Mouse (Mus musculus) G1E (cell line): ENCODE measurements around the gene Ccdc50. TPM values are rescaled to one million over a fixed set of nuclear protein-coding genes. Genes with fewer than 3 reads are reported as not detected.

Source experiments
- ATAC-seq: 2 replicates; pipeline ENCODE4 v1.8.0; 2016; ENCODE audit warnings: mild to moderate bottlenecking; ENCODE audit not compliant: insufficient number of reproducible peaks, poor library complexity, low FRiP score, severe bottlenecking; ENCODE audit errors: extremely low read depth
- DNase-seq: peaks from one replicate; pipeline ENCODE4 v3.0.0; 2012; ENCODE audit warnings: low spot score
- H3K27me3 ChIP-seq: 2 replicates; pipeline ENCODE4 v1.6.1; 2012; ENCODE audit warnings: mild to moderate bottlenecking, low read length, inconsistent platforms; ENCODE audit not compliant: insufficient read depth
- H3K36me3 ChIP-seq: replicated peaks from 2 replicates; pipeline ENCODE3; 2012; ENCODE audit warnings: mild to moderate bottlenecking, inconsistent platforms
- H3K4me1 ChIP-seq: 2 replicates; pipeline ENCODE4 v1.6.1; 2012; ENCODE audit warnings: low read depth, low read length, inconsistent platforms, mixed read lengths; ENCODE audit not compliant: insufficient read depth
- H3K4me3 ChIP-seq: 2 replicates; pipeline ENCODE4 v1.5.1; 2012; ENCODE audit warnings: low read depth, mild to moderate bottlenecking, inconsistent platforms, low read length, moderate library complexity, mixed read lengths
- H3K9me3 ChIP-seq: replicated peaks from 2 replicates; pipeline ENCODE4 v1.6.1; 2012; ENCODE audit warnings: inconsistent platforms
- CTCF ChIP-seq: IDR thresholded peaks from 2 replicates; pipeline ENCODE4 v1.5.1; 2012; ENCODE audit warnings: low read depth, low read length, inconsistent platforms, mixed read lengths
- GATA1 ChIP-seq: IDR thresholded peaks from 2 replicates; pipeline ENCODE4 v1.6.1; 2012; ENCODE audit warnings: borderline replicate concordance, low read length, inconsistent platforms, mixed read lengths
- GATA2 ChIP-seq: IDR thresholded peaks from 2 replicates; pipeline ENCODE4 v1.6.1; 2012; ENCODE audit warnings: low read depth, low read length, inconsistent platforms, borderline replicate concordance
- POLR2AphosphoS5 ChIP-seq: IDR thresholded peaks from 2 replicates; pipeline ENCODE4 v1.6.1; 2012; ENCODE audit warnings: low read depth, low read length, inconsistent platforms; ENCODE audit not compliant: insufficient replicate concordance
- TAL1 ChIP-seq: conservative IDR thresholded peaks from 2 replicates; pipeline ENCODE4 v1.6.1; 2012; ENCODE audit warnings: low read depth, low read length, inconsistent platforms, mixed read lengths
- polyA plus RNA-seq: library from polyadenylated mRNA; stranded (reverse); fragments of >175 nt; gene quantifications from 2 replicates; pipeline ENCODE4 v1.2.3, GENCODE M21; 2012
- total RNA-seq, 2 experiments: library from RNA; stranded (forward) in 1 of 2; stranded (reverse) in 1 of 2; fragments of 200-1000 nt in 1 of 2; fragments of >200 nt in 1 of 2; fragmentation: Nextera tagmentation in 1 of 2; gene quantifications; 2 replicates each; pipeline ENCODE4 v1.2.3; 2014 to 2017

Gene Ccdc50
- total and polyA plus RNA-seq, 3 experiments: 30.6 to 138 (median 105) TPM

- no peak for TF ChIP-seq GATA1
- TF ChIP-seq CTCF: no peak
- no peak for TF ChIP-seq TAL1
- TF ChIP-seq POLR2AphosphoS5: no peak
- TF ChIP-seq GATA2: no peak
- peak; percentile 32; the same call in 1 of the 2 replicates for ATAC-seq
- no peak for DNase-seq
- no peaks in the 10 kb centered on the region for H3K36me3 ChIP-seq
- H3K4me1 ChIP-seq: peaks cover 29% of the 10 kb centered on the region
- no peaks in the 10 kb centered on the region for H3K9me3 ChIP-seq
- H3K4me3 ChIP-seq: no peak overlapping the region
- 0 out of 2 replicates have a peak, but pooled peaks cover 3% of the 10 kb centered on the region for H3K27me3 ChIP-seq
Observed at GRCm38 (mm10) chr16:27471389-27471788, 82.7 kb downstream of the Ccdc50 start.

GRCm38 (mm10) chr16:27483834-27484233 is 95.2 kb downstream of the Ccdc50 start:
- Histone ChIP-seq H3K4me1 (no peaks in the 10 kb centered on the region; the same call in 1 of the 2 replicates), H3K4me3 (no peak overlapping the region), H3K27me3 (no peaks in the 10 kb centered on the region), H3K9me3 (no peaks in the 10 kb centered on the region), H3K36me3 (no peaks in the 10 kb centered on the region)
- no peak for ATAC-seq
- DNase-seq: no peak
- TF ChIP-seq POLR2AphosphoS5 (no peak), CTCF (no peak), GATA2 (no peak), GATA1 (no peak), TAL1 (no peak)

Other genes starting within 250 kb of the Ccdc50 start
- not detected in 2 replicates for gene Ostn, start 81.4 kb upstream of the Ccdc50 start, total RNA-seq (2014; fragmentation: Nextera tagmentation)
- gene Ostn, start 81.4 kb upstream of the Ccdc50 start, total RNA-seq (2017): not detected in 2 replicates
- not detected in 2 replicates for gene Ostn, start 81.4 kb upstream of the Ccdc50 start, polyA plus RNA-seq
- not detected in 2 replicates for gene Uts2b, start 18.6 kb upstream of the Ccdc50 start, total RNA-seq (2014; fragmentation: Nextera tagmentation)
- gene Uts2b, start 18.6 kb upstream of the Ccdc50 start, total RNA-seq (2017): 0.17 TPM in 1 of 2 replicates, not detected in the other
- gene Uts2b, start 18.6 kb upstream of the Ccdc50 start, polyA plus RNA-seq: not detected in 2 replicates